Mouse (Mus musculus) retina, embryonic 14.5 days (tissue): ENCODE measurements around the gene G6pc3.
A peak's percentile ranks its signal among the peaks of the same experiment; 100 is the strongest.
"Not testable (repeated sequence)": the region's sequence is repeated elsewhere in the genome, so short reads cannot be mapped to it uniquely, and the experiment has no call there.

Source experiments
- DNase-seq: peaks from one replicate; pipeline ENCODE4 v3.0.0-alpha.2; 2015; ENCODE audit warnings: low spot score

G6pc3 gene

GRCm38 (mm10) chr11:102189461-102190436, at the start of gene G6pc3:
G6pc3 (plus strand) TSS chr11:102189620.
- DNase-seq, result peak; percentile 91

- peak; percentile 85 for DNase-seq
Measured at GRCm38 (mm10) chr11:102140508-102140907, 48.9 kb upstream of the G6pc3 start.

- no peak for DNase-seq
Measured at GRCm38 (mm10) chr11:102142355-102142754, 47.1 kb upstream of the G6pc3 start.

GRCm38 (mm10) chr11:102144957-102145470, 44.4 kb upstream of the G6pc3 start:
- DNase-seq, result peak; percentile 58

- DNase-seq, result peak; percentile 26
Measured at GRCm38 (mm10) chr11:102145471-102146001, 43.9 kb upstream of the G6pc3 start, which contains the start of gene Nags. Nags (plus strand) TSS chr11:102145513.

- no peak for DNase-seq
Measured at GRCm38 (mm10) chr11:102146005-102146404, 43.4 kb upstream of the G6pc3 start.

- DNase-seq, result no peak
Measured at GRCm38 (mm10) chr11:102146531-102146930, 42.9 kb upstream of the G6pc3 start.

- no peak for DNase-seq
Measured at GRCm38 (mm10) chr11:102147213-102147989, 42.0 kb upstream of the G6pc3 start.

GRCm38 (mm10) chr11:102156039-102156785, 33.2 kb upstream of the G6pc3 start, which contains the start of gene Tmem101:
Tmem101 (minus strand) TSS chr11:102156404.
- DNase-seq, result peak; percentile 95

- no peak for DNase-seq
Measured at GRCm38 (mm10) chr11:102156786-102157089, 32.7 kb upstream of the G6pc3 start.

GRCm38 (mm10) chr11:102158024-102158423, 31.4 kb upstream of the G6pc3 start:
- not testable (repeated sequence) for DNase-seq

- no peak for DNase-seq
Measured at GRCm38 (mm10) chr11:102159781-102160180, 29.6 kb upstream of the G6pc3 start.

GRCm38 (mm10) chr11:102165971-102166722, 23.3 kb upstream of the G6pc3 start:
- DNase-seq, result no peak

GRCm38 (mm10) chr11:102167539-102167938, 21.9 kb upstream of the G6pc3 start:
- no peak for DNase-seq

GRCm38 (mm10) chr11:102168689-102169088, 20.7 kb upstream of the G6pc3 start:
- DNase-seq, result no peak

GRCm38 (mm10) chr11:102179836-102180235, 9.6 kb upstream of the G6pc3 start:
- no peak for DNase-seq

GRCm38 (mm10) chr11:102184253-102184645, 5.2 kb upstream of the G6pc3 start:
- no peak for DNase-seq

GRCm38 (mm10) chr11:102184646-102185495, 4.5 kb upstream of the G6pc3 start, which contains the start of gene Lsm12:
Lsm12 (minus strand) TSS chr11:102185296.
- peak; percentile 95 for DNase-seq

GRCm38 (mm10) chr11:102185677-102186076, 3.7 kb upstream of the G6pc3 start:
- no peak for DNase-seq

GRCm38 (mm10) chr11:102186235-102186634, 3.2 kb upstream of the G6pc3 start:
- no peak for DNase-seq
